Mouse (Mus musculus) thymus, postnatal 36 days (tissue): ENCODE measurements around the gene Gns.

Experiments used
- DNase-seq, 2 experiments: peaks; one replicate each; pipeline ENCODE4 v3.0.0; 2022; ENCODE audit warnings: mixed read lengths in 2 of 2

Gns gene

GRCm38 (mm10) chr10:121367271-121367670 is 2.4 kb downstream of the Gns start:
- no peak for DNase-seq

- no peak for DNase-seq
Observed at GRCm38 (mm10) chr10:121367780-121368179, 2.9 kb downstream of the Gns start.

- no peak for DNase-seq
Observed at GRCm38 (mm10) chr10:121368783-121369465, 4.0 kb downstream of the Gns start.

- no peak for DNase-seq
Observed at GRCm38 (mm10) chr10:121370777-121371176, 5.9 kb downstream of the Gns start.

- DNase-seq: no peak
Observed at GRCm38 (mm10) chr10:121374013-121374412, 9.1 kb downstream of the Gns start.

GRCm38 (mm10) chr10:121374693-121375620 is 10.1 kb downstream of the Gns start:
- DNase-seq: no peak

GRCm38 (mm10) chr10:121375649-121376493 is 11.0 kb downstream of the Gns start:
- no peak for DNase-seq

GRCm38 (mm10) chr10:121376530-121377271 is 11.8 kb downstream of the Gns start:
- DNase-seq: no peak

- DNase-seq: no peak
Observed at GRCm38 (mm10) chr10:121379387-121379786, 14.5 kb downstream of the Gns start.

GRCm38 (mm10) chr10:121381280-121381679 is 16.4 kb downstream of the Gns start:
- no peak for DNase-seq

- DNase-seq: no peak
Observed at GRCm38 (mm10) chr10:121384710-121385109, 19.8 kb downstream of the Gns start.

GRCm38 (mm10) chr10:121385695-121386094 is 20.8 kb downstream of the Gns start:
- no peak for DNase-seq

GRCm38 (mm10) chr10:121386347-121386746 is 21.5 kb downstream of the Gns start:
- no peak for DNase-seq

- DNase-seq: no peak
Observed at GRCm38 (mm10) chr10:121390602-121391001, 25.7 kb downstream of the Gns start.

- no peak for DNase-seq
Observed at GRCm38 (mm10) chr10:121391901-121392300, 27.0 kb downstream of the Gns start.

GRCm38 (mm10) chr10:121394270-121394669 is 29.4 kb downstream of the Gns start:
- DNase-seq: no peak

GRCm38 (mm10) chr10:121394789-121395325 is 30.0 kb downstream of the Gns start:
- no peak for DNase-seq

GRCm38 (mm10) chr10:121395542-121396176 is 30.8 kb downstream of the Gns start:
- DNase-seq: no peak

- DNase-seq: peak in 1 of 2 experiments; percentile 34
Observed at GRCm38 (mm10) chr10:121398599-121398998, 33.7 kb downstream of the Gns start.

GRCm38 (mm10) chr10:121401005-121401404 is 36.1 kb downstream of the Gns start:
- DNase-seq: no peak

- no peak for DNase-seq
Observed at GRCm38 (mm10) chr10:121403104-121403503, 38.2 kb downstream of the Gns start.
